ENCODE assay signal across 36 mouse cellular contexts in genomic region chr19:39057928-39058327, GRCm38 (mm10). TPM values are rescaled to one million over a fixed set of nuclear protein-coding genes. Genes with fewer than 3 reads are reported as not detected.
"Had no signal": no experiment of that assay in that cellular context is flagged by ENCODE, and none has a peak within 500 bp of the region (broad histone marks: within the 10 kb centered on the region; RNA-seq: fewer than 3 reads in every experiment).

No protein-coding gene starts in this region.

- H3K9ac ChIP-seq: heart, embryonic 13.5 days; heart, embryonic 15.5 days; hindbrain, embryonic 13.5 days; hindbrain, embryonic 15.5 days; limb, embryonic 13.5 days; limb, embryonic 15.5 days had no signal

- H3K4me1 ChIP-seq: heart, embryonic 13.5 days; heart, embryonic 15.5 days; hindbrain, embryonic 13.5 days; hindbrain, embryonic 15.5 days; limb, embryonic 13.5 days; limb, embryonic 15.5 days had no signal

- H3K36me3 ChIP-seq: heart, embryonic 13.5 days; heart, embryonic 15.5 days; hindbrain, embryonic 13.5 days; hindbrain, embryonic 15.5 days; limb, embryonic 13.5 days; limb, embryonic 15.5 days had no signal

- H3K27ac ChIP-seq: heart, adult 2 months; heart, embryonic 13.5 days; heart, embryonic 15.5 days; hindbrain, embryonic 13.5 days; hindbrain, embryonic 15.5 days; hindbrain, postnatal 0 days; layer of hippocampus, adult 2 months; left cerebral cortex, adult 2 months; limb, embryonic 13.5 days; limb, embryonic 15.5 days had no signal

- ATAC-seq: forebrain, embryonic 16.5 days; hindbrain, postnatal 0 days had no signal

- H3K4me3 ChIP-seq: heart, adult 2 months; heart, embryonic 13.5 days; heart, embryonic 15.5 days; hindbrain, embryonic 13.5 days; hindbrain, embryonic 15.5 days; layer of hippocampus, adult 2 months; left cerebral cortex, adult 2 months; limb, embryonic 13.5 days; limb, embryonic 15.5 days had no signal

- H3K9me3 ChIP-seq: heart, embryonic 13.5 days; heart, embryonic 15.5 days; hindbrain, embryonic 13.5 days; hindbrain, embryonic 15.5 days; limb, embryonic 13.5 days; limb, embryonic 15.5 days had no signal

- H3K4me2 ChIP-seq: heart, embryonic 11.5 days; heart, embryonic 13.5 days; heart, embryonic 15.5 days; hindbrain, embryonic 13.5 days; hindbrain, embryonic 15.5 days; limb, embryonic 13.5 days; limb, embryonic 15.5 days; liver, embryonic 11.5 days had no signal

- DNase-seq: gastrocnemius, postnatal 14 days; gastrocnemius, postnatal 36 days; heart, adult 11 months; heart, adult 2 months; heart, postnatal 14 days; heart, postnatal 36 days; kidney, adult 18-20 months; kidney, adult 8-10 months; kidney, postnatal 10 days; kidney, postnatal 25 days; kidney, postnatal 4 days; left cerebral cortex, postnatal 4 days had no signal

- H3K27me3 ChIP-seq: heart, embryonic 13.5 days; heart, embryonic 15.5 days; hindbrain, embryonic 13.5 days; hindbrain, embryonic 15.5 days; limb, embryonic 13.5 days; limb, embryonic 15.5 days had no signal

RNA-seq across cellular contexts. Expression of gene Cyp2c65, which starts 2.9 kb away (rescaled TPM):
- total RNA-seq: gastrocnemius, adult 18-20 months; gastrocnemius, adult 8-10 months; gastrocnemius, postnatal 14 days; gastrocnemius, postnatal 36 days; heart, adult 2 months; heart, postnatal 14 days; heart, postnatal 36 days; hematopoietic stem cell, adult 5-6 weeks; hindbrain, postnatal 0 days; left cerebral cortex, postnatal 4 days had no signal
- polyA plus RNA-seq: forebrain, embryonic 16.5 days; gonadal fat pad, adult 2 months; heart, adult 2 months; heart, embryonic 11.5 days; heart, embryonic 13.5 days; heart, embryonic 15.5 days; heart, postnatal 0 days; hindbrain, embryonic 11.5 days; hindbrain, embryonic 13.5 days; hindbrain, embryonic 15.5 days; kidney, embryonic 14.5 days; kidney, embryonic 16.5 days; limb, embryonic 13.5 days; limb, embryonic 15.5 days; liver, embryonic 11.5 days had no signal

RNA-seq across cellular contexts. Expression of gene Cyp2c55, which starts 51.1 kb away (rescaled TPM):
- total RNA-seq: gastrocnemius, adult 18-20 months; gastrocnemius, adult 8-10 months; gastrocnemius, postnatal 14 days; gastrocnemius, postnatal 36 days; heart, adult 2 months; heart, postnatal 14 days; heart, postnatal 36 days; hematopoietic stem cell, adult 5-6 weeks; hindbrain, postnatal 0 days had no signal
- polyA plus RNA-seq: forebrain, embryonic 16.5 days; gonadal fat pad, adult 2 months; heart, adult 2 months; heart, embryonic 13.5 days; heart, embryonic 15.5 days; heart, postnatal 0 days; hindbrain, embryonic 11.5 days; hindbrain, embryonic 13.5 days; hindbrain, postnatal 0 days; kidney, embryonic 14.5 days; kidney, embryonic 16.5 days; limb, embryonic 11.5 days; limb, embryonic 13.5 days; limb, embryonic 15.5 days; liver, embryonic 11.5 days had no signal

RNA-seq across cellular contexts. Expression of gene Cyp2c66, which starts 55.8 kb away (rescaled TPM):
- total RNA-seq: gastrocnemius, adult 18-20 months; gastrocnemius, adult 8-10 months; gastrocnemius, postnatal 14 days; gastrocnemius, postnatal 36 days; heart, adult 2 months; heart, postnatal 14 days; heart, postnatal 36 days; hematopoietic stem cell, adult 5-6 weeks; hindbrain, postnatal 0 days; layer of hippocampus, adult 2 months; layer of hippocampus, postnatal 10 days; layer of hippocampus, postnatal 25 days; left cerebral cortex, adult 2 months; left cerebral cortex, postnatal 14 days; left cerebral cortex, postnatal 4 days had no signal
- polyA plus RNA-seq: forebrain, embryonic 16.5 days; gonadal fat pad, adult 2 months; heart, adult 2 months; heart, embryonic 11.5 days; heart, embryonic 13.5 days; heart, embryonic 15.5 days; heart, postnatal 0 days; hindbrain, embryonic 11.5 days; hindbrain, embryonic 13.5 days; hindbrain, embryonic 15.5 days; hindbrain, postnatal 0 days; kidney, embryonic 14.5 days; kidney, embryonic 16.5 days; limb, embryonic 11.5 days; limb, embryonic 13.5 days; limb, embryonic 15.5 days; liver, embryonic 11.5 days had no signal
